Mouse (Mus musculus) hematopoietic multipotent progenitor cell, adult 10-12 weeks (in vitro differentiated cells): ENCODE measurements around the gene Ercc4. TPM values are rescaled to one million over a fixed set of nuclear protein-coding genes. Genes with fewer than 3 reads are reported as not detected.

Source experiments
- polyA plus RNA-seq: library from polyadenylated mRNA; stranded (reverse); fragments of >175 nt; gene quantifications from 2 replicates; pipeline ENCODE4 v1.2.3, GENCODE M21; 2012; ENCODE audit warnings: low replicate concordance

The Ercc4 gene
- 9.0 and 9.3 TPM in 2 replicates for polyA plus RNA-seq

DNA sequence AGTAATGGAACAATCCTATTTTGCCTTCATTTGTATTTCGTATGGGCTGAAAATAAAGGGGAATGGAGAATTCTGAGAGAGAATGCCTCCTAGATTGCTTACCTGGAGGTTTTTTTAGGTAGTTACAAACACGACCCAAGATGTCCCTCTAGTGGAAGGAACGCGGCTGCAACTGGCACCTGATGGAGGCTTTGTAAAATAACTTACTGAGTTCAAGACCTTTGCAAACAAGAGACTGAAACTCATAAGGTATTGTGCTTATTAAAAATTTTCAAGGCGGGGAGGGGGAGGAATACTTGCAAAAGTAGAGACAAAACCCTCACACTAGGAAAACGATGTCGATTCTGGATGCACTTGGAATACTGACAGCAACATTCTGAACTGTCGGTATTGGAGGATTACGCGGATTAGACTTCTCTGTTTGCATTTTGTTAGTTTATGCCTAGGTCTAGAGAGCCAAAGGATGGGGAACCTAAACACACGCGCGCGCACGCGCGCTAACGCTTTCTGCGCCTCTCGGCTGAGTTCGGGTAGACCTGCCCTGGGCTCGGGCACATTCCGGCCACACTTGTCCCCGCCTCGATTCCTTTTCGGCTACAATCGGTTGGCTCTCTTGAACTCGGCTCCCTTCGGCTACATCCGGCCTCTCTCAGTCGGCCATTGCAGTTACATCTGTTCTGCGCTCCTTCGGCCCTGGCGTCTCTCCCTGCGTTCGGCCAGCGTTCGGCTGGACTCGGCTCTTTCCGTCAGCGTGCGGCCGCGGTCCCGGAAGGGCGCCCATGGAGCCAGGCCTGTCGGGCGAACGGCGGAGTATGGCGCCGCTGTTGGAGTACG is at the start of gene Ercc4:
Ercc4 (plus strand) TSS at position 529 of the 834 bp plus-strand sequence.

Other genes with a start within 250 kb of the Ercc4 start
- 1.7 and 3.4 TPM in 2 replicates for gene Mrtfb, start 146.8 kb downstream of the Ercc4 start, polyA plus RNA-seq